Mouse (Mus musculus): ENCODE results near the gene Cyp2d11. TPM values are rescaled to one million over a fixed set of nuclear protein-coding genes. Genes with fewer than 3 reads are reported as not detected.
"Not testable (repeated sequence)": the region's sequence is repeated elsewhere in the genome, so short reads cannot be mapped to it uniquely, and the experiment has no call there.

Gene Cyp2d11
- polyA plus RNA-seq, 1 experiment, result not detected

DNA sequence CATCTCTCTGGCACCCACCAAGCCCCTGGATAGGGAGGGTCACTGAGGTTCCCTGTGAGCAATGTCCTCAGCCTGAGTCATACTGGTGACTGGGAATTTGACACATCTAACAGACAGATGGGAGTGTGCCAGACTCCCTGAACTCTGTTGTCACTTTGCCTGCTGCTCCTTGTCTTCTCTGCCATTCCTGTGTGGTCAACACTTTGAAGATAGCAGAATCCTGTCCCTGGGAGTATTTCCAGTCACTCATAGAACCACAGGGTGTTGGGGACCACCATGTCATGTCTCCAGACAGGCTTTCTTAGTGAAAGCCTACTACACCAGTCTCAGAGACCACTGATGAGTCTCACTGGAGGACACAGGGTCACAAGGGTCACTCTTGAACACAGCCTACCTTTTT, 8.3 kb upstream of the Cyp2d11 start:
- TF ChIP-seq CTCF (IDR thresholded peaks at IDR 0.05; ENCODE audit: borderline replicate concordance, insufficient read depth, low read depth, low read length) (no peak), POLR2A (IDR thresholded peaks at IDR 0.05; ENCODE audit: borderline replicate concordance, insufficient read depth, low read length) (no peak)
- no peak for DNase-seq
- Histone ChIP-seq H3K27ac (ENCODE audit: insufficient read depth, low read length) (no peak overlapping the region), H3K27me3 (ENCODE audit: control insufficient read depth, insufficient read depth, low read length) (no peaks in the 10 kb centered on the region), H3K4me1 (ENCODE audit: control insufficient read depth, insufficient read depth, low read length) (no peaks in the 10 kb centered on the region), H3K4me3 (replicated peaks; ENCODE audit: insufficient read depth, low read depth, low read length) (no peak overlapping the region)

GRCm38 (mm10) chr15:82401516-82401915, 7.7 kb upstream of the Cyp2d11 start:
- H3K27me3 ChIP-seq (ENCODE audit: control insufficient read depth, insufficient read depth, low read length), result no peaks in the 10 kb centered on the region
- TF ChIP-seq CTCF (IDR thresholded peaks at IDR 0.05; ENCODE audit: borderline replicate concordance, insufficient read depth, low read depth, low read length) (no peak), POLR2A (IDR thresholded peaks at IDR 0.05; ENCODE audit: borderline replicate concordance, insufficient read depth, low read length) (no peak)
- H3K4me3 ChIP-seq (replicated peaks; ENCODE audit: insufficient read depth, low read depth, low read length), result no peak overlapping the region

GRCm38 (mm10) chr15:82395955-82396354, 2.1 kb upstream of the Cyp2d11 start:
- H3K4me3 ChIP-seq (replicated peaks; ENCODE audit: insufficient read depth, low read depth, low read length); H3K27me3 ChIP-seq (ENCODE audit: control insufficient read depth, insufficient read depth, low read length); DNase-seq; H3K27ac ChIP-seq (ENCODE audit: insufficient read depth, low read length); H3K4me1 ChIP-seq (ENCODE audit: control insufficient read depth, insufficient read depth, low read length): not testable (repeated sequence)
- 93% methylated on average over 3 of the region's 3 CpGs for WGBS

More at GRCm38 (mm10) chr15:82401516-82401915, 7.7 kb upstream of the Cyp2d11 start:
- Histone ChIP-seq H3K4me1 (ENCODE audit: control insufficient read depth, insufficient read depth, low read length) (no peaks in the 10 kb centered on the region), H3K27ac (ENCODE audit: insufficient read depth, low read length) (no peak overlapping the region)
- DNase-seq, result no peak
- 36% methylated on average over 2 of the region's 2 CpGs for WGBS

- 95% methylated on average over 10 of the region's 10 CpGs for WGBS
- DNase-seq; H3K4me1 ChIP-seq (ENCODE audit: control insufficient read depth, insufficient read depth, low read length); H3K27ac ChIP-seq (ENCODE audit: insufficient read depth, low read length); H3K27me3 ChIP-seq (ENCODE audit: control insufficient read depth, insufficient read depth, low read length); H3K4me3 ChIP-seq (replicated peaks; ENCODE audit: insufficient read depth, low read depth, low read length): not testable (repeated sequence)
Observed at GRCm38 (mm10) chr15:82389916-82390315, 3.9 kb downstream of the Cyp2d11 start.

- Histone ChIP-seq H3K27ac (ENCODE audit: insufficient read depth, low read length) (no peak overlapping the region), H3K4me1 (ENCODE audit: control insufficient read depth, insufficient read depth, low read length) (no peaks in the 10 kb centered on the region), H3K27me3 (ENCODE audit: control insufficient read depth, insufficient read depth, low read length) (no peaks in the 10 kb centered on the region), H3K4me3 (replicated peaks; ENCODE audit: insufficient read depth, low read depth, low read length) (no peak overlapping the region)
- TF ChIP-seq POLR2A (IDR thresholded peaks at IDR 0.05; ENCODE audit: borderline replicate concordance, insufficient read depth, low read length), result no peak
- no peak for TF ChIP-seq CTCF (IDR thresholded peaks at IDR 0.05; ENCODE audit: borderline replicate concordance, insufficient read depth, low read depth, low read length)
- no peak for DNase-seq
- 97% methylated on average over 2 of the region's 2 CpGs for WGBS
Observed at GRCm38 (mm10) chr15:82385729-82386128, 8.1 kb downstream of the Cyp2d11 start.

- Histone ChIP-seq H3K27ac (ENCODE audit: insufficient read depth, low read length) (no peak overlapping the region), H3K4me3 (replicated peaks; ENCODE audit: insufficient read depth, low read depth, low read length) (no peak overlapping the region), H3K4me1 (ENCODE audit: control insufficient read depth, insufficient read depth, low read length) (no peaks in the 10 kb centered on the region), H3K27me3 (ENCODE audit: control insufficient read depth, insufficient read depth, low read length) (no peaks in the 10 kb centered on the region)
- no peak for DNase-seq
- TF ChIP-seq CTCF (IDR thresholded peaks at IDR 0.05; ENCODE audit: borderline replicate concordance, insufficient read depth, low read depth, low read length) (no peak), POLR2A (IDR thresholded peaks at IDR 0.05; ENCODE audit: borderline replicate concordance, insufficient read depth, low read length) (no peak)
- 93% methylated on average over 2 of the region's 2 CpGs for WGBS
Observed at GRCm38 (mm10) chr15:82382441-82382840, 11.4 kb downstream of the Cyp2d11 start.

- no peak for DNase-seq
- WGBS, result 36% methylated on average over 7 of the region's 7 CpGs
Observed at GRCm38 (mm10) chr15:82380714-82381062, 13.1 kb downstream of the Cyp2d11 start.

GRCm38 (mm10) chr15:82379871-82380713, 13.7 kb downstream of the Cyp2d11 start, which contains the start of gene Cyp2d22:
Gene Cyp2d22, minus strand, starts transcription at chr15:82380260.
- H3K4me1 ChIP-seq (ENCODE audit: control insufficient read depth, insufficient read depth, low read length), result no peaks in the 10 kb centered on the region

More at GRCm38 (mm10) chr15:82380714-82381062, 13.1 kb downstream of the Cyp2d11 start:
- Histone ChIP-seq H3K27ac (ENCODE audit: insufficient read depth, low read length) (peak overlapping the region; percentile 71; the same call in 1 of the 2 replicates), H3K27me3 (ENCODE audit: control insufficient read depth, insufficient read depth, low read length) (no peaks in the 10 kb centered on the region), H3K4me3 (replicated peaks; ENCODE audit: insufficient read depth, low read depth, low read length) (peak overlapping the region; percentile 77), H3K4me1 (ENCODE audit: control insufficient read depth, insufficient read depth, low read length) (no peaks in the 10 kb centered on the region)
- no peak for TF ChIP-seq CTCF (IDR thresholded peaks at IDR 0.05; ENCODE audit: borderline replicate concordance, insufficient read depth, low read depth, low read length)
- TF ChIP-seq POLR2A (IDR thresholded peaks at IDR 0.05; ENCODE audit: borderline replicate concordance, insufficient read depth, low read length), result no peak

More at GRCm38 (mm10) chr15:82379871-82380713, 13.7 kb downstream of the Cyp2d11 start, which contains the start of gene Cyp2d22:
- WGBS, result 4% methylated on average over 21 of the region's 24 CpGs
- Histone ChIP-seq H3K27ac (ENCODE audit: insufficient read depth, low read length) (peak within 1 kb of the TSS; percentile 71; the same call in 1 of the 2 replicates), H3K27me3 (ENCODE audit: control insufficient read depth, insufficient read depth, low read length) (no peaks in the 10 kb centered on the region), H3K4me3 (replicated peaks; ENCODE audit: insufficient read depth, low read depth, low read length) (peak within 1 kb of the TSS; percentile 77)
- TF ChIP-seq POLR2A (IDR thresholded peaks at IDR 0.05; ENCODE audit: borderline replicate concordance, insufficient read depth, low read length), result no peak
- no peak for TF ChIP-seq CTCF (IDR thresholded peaks at IDR 0.05; ENCODE audit: borderline replicate concordance, insufficient read depth, low read depth, low read length)
- DNase-seq, result peak; percentile 70 to 71
